15 mouse cellular contexts compared by ENCODE assay signal in the genomic region with DNA sequence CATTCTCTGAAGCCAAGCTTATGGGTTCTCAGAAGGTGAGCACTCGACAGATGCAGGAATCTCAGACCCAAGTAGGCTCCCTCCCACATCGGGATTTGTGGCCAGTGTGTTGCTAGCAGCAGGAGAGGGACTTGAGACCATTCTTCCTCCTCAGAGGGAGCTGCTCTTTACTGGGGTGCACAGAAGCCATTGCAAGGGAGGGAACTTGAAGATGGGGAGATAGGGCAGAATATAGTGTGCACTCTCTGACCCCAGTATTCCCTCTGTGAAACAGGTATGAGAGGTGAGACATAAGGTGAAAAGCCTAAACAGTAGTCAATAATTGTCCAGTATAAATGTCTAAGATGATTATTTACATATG. TPM values are rescaled to one million over a fixed set of nuclear protein-coding genes. Genes with fewer than 3 reads are reported as not detected.
DNase-seq lines count a peak whose midpoint lies in the region; ATAC-seq and TF ChIP-seq lines count a peak whose summit lies in the region.
"Had no signal": no experiment of that assay in that cellular context is flagged by ENCODE, and none has a peak within 500 bp of the region (broad histone marks: within the 10 kb centered on the region; RNA-seq: fewer than 3 reads in every experiment).

No protein-coding gene starts in this region.

- no peaks in the 10 kb centered on the region for H3K79me2 ChIP-seq in MEL (ENCODE audit: control insufficient read depth, insufficient read depth, low read length, poor library complexity)

- peaks cover 0 to 5% of the 10 kb centered on the region in 2 experiments; a peak in 2 of 4 replicates for H3K36me3 ChIP-seq in MEL (ENCODE audit: control insufficient read depth in 1 of 2, insufficient read depth in 2 of 2, low read length in 2 of 2)
- no peaks in the 10 kb centered on the region for H3K36me3 ChIP-seq in embryonic facial prominence, embryonic 10.5 days (replicated peaks)
- no peaks in the 10 kb centered on the region for H3K36me3 ChIP-seq in forebrain, postnatal 0 days (ENCODE audit: insufficient read depth)
- no peaks in the 10 kb centered on the region for H3K36me3 ChIP-seq in midbrain, embryonic 13.5 days
- H3K36me3 ChIP-seq: embryonic facial prominence, embryonic 15.5 days; heart, embryonic 13.5 days; intestine, embryonic 15.5 days; liver, embryonic 15.5 days had no signal

- no peak for TF ChIP-seq CTCF in MEL (IDR thresholded peaks at IDR 0.05 in 2 of 3, conservative IDR thresholded peaks at IDR 0.05 in 1 of 3; ENCODE audit: control insufficient read depth in 1 of 3, insufficient read depth in 1 of 3, low read depth in 2 of 3, low read length in 3 of 3, poor library complexity in 1 of 3, severe bottlenecking in 1 of 3)
- TF ChIP-seq CTCF in forebrain, postnatal 0 days (IDR thresholded peaks at IDR 0.05; ENCODE audit: low read depth), result no peak

- peak overlapping the region; percentile 52 to 91 for H3K4me3 ChIP-seq in MEL (ENCODE audit: control insufficient read depth in 1 of 2, insufficient read depth in 1 of 2, low read depth in 2 of 2, low read length in 2 of 2)
- H3K4me3 ChIP-seq in embryonic facial prominence, embryonic 10.5 days, result peak overlapping the region; percentile 33
- peak overlapping the region; percentile 42 for H3K4me3 ChIP-seq in forebrain, postnatal 0 days (ENCODE audit: low read depth, low read length)
- H3K4me3 ChIP-seq in midbrain, embryonic 13.5 days (replicated peaks), result peak overlapping the region; percentile 42
- H3K4me3 ChIP-seq: embryonic facial prominence, embryonic 15.5 days; heart, embryonic 13.5 days; intestine, embryonic 15.5 days; liver, embryonic 15.5 days had no signal

- TF ChIP-seq EP300 in MEL (IDR thresholded peaks at IDR 0.05; ENCODE audit: low read depth in 1 of 2, low read length in 2 of 2), result no peak

- ATAC-seq in forebrain, postnatal 0 days, result peak; percentile 69
- no peak for ATAC-seq in midbrain, embryonic 13.5 days
- ATAC-seq: intestine, embryonic 15.5 days had no signal

- no peaks in the 10 kb centered on the region; a peak in 1 of 4 replicates for H3K27me3 ChIP-seq in MEL (ENCODE audit: control insufficient read depth in 1 of 2, insufficient read depth in 2 of 2, low read length in 2 of 2)
- 0 out of 2 replicates have a peak, but pooled peaks cover 8% of the 10 kb centered on the region for H3K27me3 ChIP-seq in embryonic facial prominence, embryonic 10.5 days (replicated peaks; ENCODE audit: low read depth, poor library complexity, severe bottlenecking)
- H3K27me3 ChIP-seq in forebrain, postnatal 0 days (ENCODE audit: insufficient read depth, low read length), result no peaks in the 10 kb centered on the region
- no peaks in the 10 kb centered on the region for H3K27me3 ChIP-seq in midbrain, embryonic 13.5 days
- H3K27me3 ChIP-seq: embryonic facial prominence, embryonic 15.5 days; intestine, embryonic 15.5 days; liver, embryonic 15.5 days had no signal

- H3K9ac ChIP-seq in MEL (ENCODE audit: control insufficient read depth, low read depth, low read length, poor library complexity, severe bottlenecking), result no peak overlapping the region
- peak overlapping the region; percentile 65 for H3K9ac ChIP-seq in forebrain, postnatal 0 days
- H3K9ac ChIP-seq in midbrain, embryonic 13.5 days (replicated peaks), result peak overlapping the region; percentile 59
- H3K9ac ChIP-seq: embryonic facial prominence, embryonic 15.5 days; heart, embryonic 13.5 days; intestine, embryonic 15.5 days; liver, embryonic 15.5 days had no signal

- no peaks in the 10 kb centered on the region for H3K9me3 ChIP-seq in MEL (replicated peaks; ENCODE audit: insufficient read depth, low read length)
- no peaks in the 10 kb centered on the region for H3K9me3 ChIP-seq in embryonic facial prominence, embryonic 10.5 days
- no peaks in the 10 kb centered on the region for H3K9me3 ChIP-seq in forebrain, postnatal 0 days (ENCODE audit: low read length)
- no peaks in the 10 kb centered on the region for H3K9me3 ChIP-seq in midbrain, embryonic 13.5 days
- H3K9me3 ChIP-seq: embryonic facial prominence, embryonic 15.5 days; heart, embryonic 13.5 days; intestine, embryonic 15.5 days; liver, embryonic 15.5 days had no signal

- H3K4me1 ChIP-seq in MEL (ENCODE audit: control insufficient read depth in 1 of 2, insufficient read depth in 2 of 2, low read length in 2 of 2), result peaks cover 0 to 6% of the 10 kb centered on the region in 2 experiments; a peak in 2 of 4 replicates
- H3K4me1 ChIP-seq in embryonic facial prominence, embryonic 10.5 days, result no peaks in the 10 kb centered on the region
- no peaks in the 10 kb centered on the region for H3K4me1 ChIP-seq in forebrain, postnatal 0 days (ENCODE audit: insufficient read depth)
- H3K4me1 ChIP-seq in midbrain, embryonic 13.5 days (replicated peaks), result no peaks in the 10 kb centered on the region
- H3K4me1 ChIP-seq: embryonic facial prominence, embryonic 15.5 days; heart, embryonic 13.5 days; intestine, embryonic 15.5 days; liver, embryonic 15.5 days had no signal

- H3K4me2 ChIP-seq in forebrain, postnatal 0 days (ENCODE audit: low read depth), result peak overlapping the region; percentile 42
- H3K4me2 ChIP-seq in midbrain, embryonic 13.5 days (replicated peaks), result peak overlapping the region; percentile 49
- H3K4me2 ChIP-seq: embryonic facial prominence, embryonic 15.5 days; heart, embryonic 13.5 days; intestine, embryonic 15.5 days; liver, embryonic 15.5 days had no signal

- H3K27ac ChIP-seq in MEL (ENCODE audit: control insufficient read depth, low read depth, low read length), result no peak overlapping the region
- no peak overlapping the region for H3K27ac ChIP-seq in embryonic facial prominence, embryonic 10.5 days (replicated peaks)
- H3K27ac ChIP-seq in forebrain, postnatal 0 days (ENCODE audit: low read depth, low read length), result peak overlapping the region; percentile 88
- peak overlapping the region; percentile 89 for H3K27ac ChIP-seq in midbrain, embryonic 13.5 days
- H3K27ac ChIP-seq: embryonic facial prominence, embryonic 15.5 days; heart, embryonic 13.5 days; intestine, embryonic 15.5 days; liver, embryonic 15.5 days had no signal

- no peak for DNase-seq in MEL (ENCODE audit: low read depth, low spot score)
- no peak for DNase-seq in embryonic facial prominence, embryonic 10.5 days (ENCODE audit: low spot score)
- DNase-seq in forebrain, postnatal 0 days, result no peak
- DNase-seq in spleen, adult 12 weeks (ENCODE audit: low spot score), result no peak
- DNase-seq in ovary, postnatal 10 days (ENCODE audit: low spot score), result no peak
- no peak for DNase-seq in thymus, postnatal 14 days
- DNase-seq: adrenal gland, postnatal 36 days had no signal

- 15% methylated on average over 2 of the region's 2 CpGs for WGBS in embryonic facial prominence, embryonic 10.5 days
- 40% methylated on average over 2 of the region's 2 CpGs for WGBS in forebrain, postnatal 0 days
- WGBS in midbrain, embryonic 13.5 days, result 22% methylated on average over 2 of the region's 2 CpGs

- no peak for TF ChIP-seq RAD21 in MEL (IDR thresholded peaks at IDR 0.05; ENCODE audit: low read depth, low read length)

- no peak for TF ChIP-seq POLR2A in MEL (IDR thresholded peaks at IDR 0.05; ENCODE audit: control insufficient read depth in 1 of 2, insufficient read depth in 1 of 2, low read depth in 1 of 2, low read length in 2 of 2, poor library complexity in 1 of 2)

TF ChIP-seq in MEL, 35 proteins besides CTCF, POLR2A, EP300 and RAD21:
- TF ChIP-seq NELFE (IDR thresholded peaks at IDR 0.05; ENCODE audit: low read depth, low read length) (no peak), ELF1 (IDR thresholded peaks at IDR 0.05; ENCODE audit: low read depth, low read length) (no peak), ETS1 (IDR thresholded peaks at IDR 0.05; ENCODE audit: low read depth, low read length) (no peak), BHLHE40 (IDR thresholded peaks at IDR 0.05; ENCODE audit: borderline replicate concordance, low read depth, low read length) (no peak), TCF12 (IDR thresholded peaks at IDR 0.05; ENCODE audit: low read depth, low read length) (no peak), JUND (IDR thresholded peaks at IDR 0.05; ENCODE audit: low read depth, low read length) (no peak), TAL1 (IDR thresholded peaks at IDR 0.05; ENCODE audit: low read length) (no peak), ZC3H11A (IDR thresholded peaks at IDR 0.05; ENCODE audit: low read depth, low read length) (no peak), USF2 (IDR thresholded peaks at IDR 0.05; ENCODE audit: borderline replicate concordance in 1 of 2, insufficient read depth in 1 of 2, low read depth in 1 of 2, low read length in 2 of 2) (no peak), HCFC1 (IDR thresholded peaks at IDR 0.05; ENCODE audit: low read depth, low read length) (no peak)

RNA-seq across cellular contexts. Expression of gene Tceal3, which starts 0.2 kb away (rescaled TPM):
- total RNA-seq in MEL (2012; rRNA removed), result not detected in 2 replicates
- not detected for polyA plus RNA-seq in MEL (2012; ENCODE audit: insufficient read depth in 1 of 2, insufficient read length in 2 of 2, low read depth in 1 of 2, low replicate concordance in 2 of 2, missing spikeins in 1 of 2)
- 5.2 and 6.3 TPM in 2 replicates for polyA plus RNA-seq in embryonic facial prominence, embryonic 10.5 days (2016; fragmentation: Nextera tagmentation; extraction: Ambion mirVana)
- total RNA-seq in forebrain, postnatal 0 days (2014; rRNA removed), result 47.3 and 49.8 TPM in 2 replicates
- 78.4 and 81.2 TPM in 2 replicates for polyA plus RNA-seq in forebrain, postnatal 0 days (2015; fragmentation: Nextera tagmentation; extraction: Ambion mirVana)
- polyA plus RNA-seq in midbrain, embryonic 13.5 days (2015; fragmentation: Nextera tagmentation; extraction: Ambion mirVana), result 45.7 TPM in 2 replicates
- total RNA-seq: neutrophil, adult 5-6 weeks had no signal

RNA-seq across cellular contexts. Expression of gene Kir3dl2, which starts 47.0 kb away (rescaled TPM):
- not detected in 2 replicates for total RNA-seq in MEL (2012; rRNA removed)
- not detected for polyA plus RNA-seq in MEL (2012; ENCODE audit: insufficient read depth in 1 of 2, insufficient read length in 2 of 2, low read depth in 1 of 2, low replicate concordance in 2 of 2, missing spikeins in 1 of 2)
- not detected in 2 replicates for polyA plus RNA-seq in embryonic facial prominence, embryonic 10.5 days (2016; fragmentation: Nextera tagmentation; extraction: Ambion mirVana)
- 0.46 and 1.1 TPM in 2 replicates for total RNA-seq in forebrain, postnatal 0 days (2014; rRNA removed)
- 0.36 and 0.45 TPM in 2 replicates for polyA plus RNA-seq in forebrain, postnatal 0 days (2015; fragmentation: Nextera tagmentation; extraction: Ambion mirVana)
- 0.18 TPM in 1 of 2 replicates, not detected in the other for polyA plus RNA-seq in midbrain, embryonic 13.5 days (2015; fragmentation: Nextera tagmentation; extraction: Ambion mirVana)
- total RNA-seq: adrenal gland, postnatal 36 days; gastrocnemius, adult 8-10 months; layer of hippocampus, adult 18-20 months; neutrophil, adult 5-6 weeks had no signal
- polyA plus RNA-seq: embryonic facial prominence, embryonic 15.5 days; heart, embryonic 13.5 days; intestine, embryonic 15.5 days; liver, embryonic 15.5 days had no signal

Comparison
In these comparisons a context has a peak if more than half of its experiments do, and no peak if none do; other contexts are left out.
1. H3K27ac ChIP-seq: peak in forebrain, postnatal 0 days (single experiment) and midbrain, embryonic 13.5 days (single experiment); none in MEL (single experiment) and embryonic facial prominence, embryonic 10.5 days (single experiment).
2. Peak in every context shown above with its lines, with median percentiles within 50 percentile points of each other: H3K4me3 ChIP-seq.